Mouse (Mus musculus): ENCODE results near the gene Dnajc25.

Dnajc25 gene

GRCm38 (mm10) chr4:59069276-59069675 is 74.4 kb downstream of the Dnajc25 start:
- no peak for DNase-seq (ENCODE audit: low read depth, low spot score)
